ENCODE assay signal across 7 mouse cellular contexts in the genomic region with DNA sequence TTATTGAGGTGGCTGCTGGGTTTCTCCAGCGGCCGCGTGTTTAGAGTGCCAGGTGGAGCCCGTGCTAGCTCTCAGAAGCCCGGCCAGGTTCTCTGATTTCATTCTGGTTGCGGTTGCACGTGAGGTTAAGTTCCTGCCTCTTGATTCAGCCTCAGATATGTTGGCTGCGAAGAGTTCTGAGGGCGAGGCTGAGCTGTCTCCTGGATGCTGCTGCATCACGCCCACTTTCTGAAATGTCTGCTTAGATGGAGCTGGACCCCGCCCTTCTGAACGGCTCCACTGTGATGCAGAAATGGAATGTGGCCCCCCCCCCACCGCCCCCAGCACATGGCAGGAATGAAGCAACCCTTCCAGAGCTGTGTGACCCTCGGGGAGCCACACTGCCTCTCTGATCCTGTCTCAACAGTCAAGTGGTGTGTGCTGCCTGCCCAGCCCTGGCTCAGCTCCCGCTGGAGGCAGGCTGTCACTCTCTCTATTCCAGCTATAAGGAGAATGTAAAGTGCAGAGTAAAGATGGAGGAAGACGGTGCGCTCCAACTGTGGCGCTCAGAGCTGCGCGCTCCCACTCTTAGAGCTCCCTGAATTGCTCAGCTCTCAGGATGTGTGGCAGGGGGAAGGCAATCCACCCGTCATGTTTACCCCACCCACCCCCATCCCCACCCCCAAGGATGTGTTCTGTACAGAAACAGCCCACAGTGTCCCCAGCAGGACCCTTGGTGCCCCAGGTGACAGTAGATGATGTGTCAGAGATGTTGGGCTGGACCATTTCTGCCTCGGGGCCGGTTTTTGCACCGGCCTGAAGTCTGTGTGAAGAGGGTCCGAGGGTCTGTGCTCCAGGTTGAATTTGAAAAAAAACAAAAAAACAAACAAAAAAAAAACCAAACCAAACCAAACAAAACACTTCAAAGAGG. TPM values are rescaled to one million over a fixed set of nuclear protein-coding genes. Genes with fewer than 3 reads are reported as not detected.
DNase-seq lines count a peak whose midpoint lies in the region; ATAC-seq lines count a peak whose summit lies in the region.

No protein-coding gene starts in this region.

- 29% methylated on average over 25 of the region's 25 CpGs for WGBS in lung, embryonic 15.5 days
- WGBS in embryonic facial prominence, embryonic 14.5 days, result 31% methylated on average over 25 of the region's 25 CpGs
- WGBS in midbrain, embryonic 13.5 days, result 43% methylated on average over 25 of the region's 25 CpGs

- H3K27ac ChIP-seq in lung, embryonic 15.5 days, result no peak overlapping the region
- no peak overlapping the region for H3K27ac ChIP-seq in embryonic facial prominence, embryonic 14.5 days (replicated peaks; ENCODE audit: low read depth, low read length)
- peak overlapping the region; percentile 69 for H3K27ac ChIP-seq in midbrain, embryonic 13.5 days

- DNase-seq in lung, adult 18-20 months, result no peak
- DNase-seq in R1 (ENCODE audit: low read depth, low spot score), result peak; percentile 81
- no peak for DNase-seq in embryonic facial prominence, embryonic 14.5 days (ENCODE audit: low spot score)
- no peak for DNase-seq in adrenal gland, postnatal 36 days

- H3K36me3 ChIP-seq in lung, embryonic 15.5 days, result no peaks in the 10 kb centered on the region
- no peaks in the 10 kb centered on the region for H3K36me3 ChIP-seq in embryonic facial prominence, embryonic 14.5 days (ENCODE audit: control insufficient read depth, insufficient read depth, low read length)
- no peaks in the 10 kb centered on the region for H3K36me3 ChIP-seq in midbrain, embryonic 13.5 days

- H3K4me2 ChIP-seq in lung, embryonic 15.5 days, result peak overlapping the region; percentile 35
- peak overlapping the region; percentile 33 for H3K4me2 ChIP-seq in embryonic facial prominence, embryonic 14.5 days (ENCODE audit: low read depth, low read length)
- peak overlapping the region; percentile 36 for H3K4me2 ChIP-seq in midbrain, embryonic 13.5 days (replicated peaks)

- H3K9me3 ChIP-seq in lung, embryonic 15.5 days, result no peaks in the 10 kb centered on the region
- peaks cover 7% of the 10 kb centered on the region for H3K9me3 ChIP-seq in embryonic facial prominence, embryonic 14.5 days (ENCODE audit: control insufficient read depth, low read length)
- H3K9me3 ChIP-seq in midbrain, embryonic 13.5 days, result peaks cover 2% of the 10 kb centered on the region; the same call in 1 of the 2 replicates

- no peak overlapping the region for H3K9ac ChIP-seq in lung, embryonic 15.5 days
- peak overlapping the region; percentile 25; the same call in 1 of the 2 replicates for H3K9ac ChIP-seq in embryonic facial prominence, embryonic 14.5 days (ENCODE audit: low read depth, low read length)
- H3K9ac ChIP-seq in midbrain, embryonic 13.5 days (replicated peaks), result 0 out of 2 replicates have a peak overlapping the region, but pooled peaks have one; percentile 28

- no peaks in the 10 kb centered on the region for H3K27me3 ChIP-seq in lung, embryonic 15.5 days
- H3K27me3 ChIP-seq in embryonic facial prominence, embryonic 14.5 days (replicated peaks; ENCODE audit: control insufficient read depth, insufficient read depth, low read length), result peaks cover 3% of the 10 kb centered on the region; the same call in 1 of the 2 replicates
- H3K27me3 ChIP-seq in midbrain, embryonic 13.5 days, result 0 out of 2 replicates have a peak, but pooled peaks cover 3% of the 10 kb centered on the region

- peak; percentile 41; the same call in 1 of the 2 replicates for ATAC-seq in lung, embryonic 15.5 days (ENCODE audit: borderline replicate concordance, extremely low read depth, low FRiP score, low TSS enrichment)
- peak; percentile 34; the same call in 1 of the 2 replicates for ATAC-seq in embryonic facial prominence, embryonic 14.5 days (ENCODE audit: low read depth)
- ATAC-seq in midbrain, embryonic 13.5 days, result peak; percentile 68
- no peak for ATAC-seq in megakaryocyte progenitor cell, adult 5-6 weeks (replicated peaks; ENCODE audit: poor library complexity)

- peaks cover 10% of the 10 kb centered on the region; the same call in 1 of the 2 replicates for H3K4me1 ChIP-seq in lung, embryonic 15.5 days
- 0 out of 2 replicates have a peak, but pooled peaks cover 4% of the 10 kb centered on the region for H3K4me1 ChIP-seq in embryonic facial prominence, embryonic 14.5 days (ENCODE audit: control insufficient read depth, insufficient read depth, low read length)
- peaks cover 26% of the 10 kb centered on the region for H3K4me1 ChIP-seq in midbrain, embryonic 13.5 days (replicated peaks)

- no peak overlapping the region for H3K4me3 ChIP-seq in lung, embryonic 15.5 days
- H3K4me3 ChIP-seq in embryonic facial prominence, embryonic 14.5 days (ENCODE audit: low read depth, low read length), result no peak overlapping the region
- H3K4me3 ChIP-seq in midbrain, embryonic 13.5 days (replicated peaks), result no peak overlapping the region

RNA-seq across cellular contexts. Expression of a gene that starts 9.6 kb away (rescaled TPM):
- polyA plus RNA-seq in lung, embryonic 15.5 days (2015; fragmentation: Nextera tagmentation; extraction: Ambion mirVana), result 8.5 and 8.8 TPM in 2 replicates
- polyA plus RNA-seq in embryonic facial prominence, embryonic 14.5 days (2014; fragmentation: Nextera tagmentation; extraction: Ambion mirVana), result 10.4 and 12.1 TPM in 2 replicates
- polyA plus RNA-seq in midbrain, embryonic 13.5 days (2015; fragmentation: Nextera tagmentation; extraction: Ambion mirVana), result 2.9 TPM in 2 replicates
- 0.25 and 0.42 TPM in 2 replicates for total RNA-seq in megakaryocyte progenitor cell, adult 5-6 weeks (2015)
- not detected in 2 replicates for total RNA-seq in megakaryocyte progenitor cell, adult 5-6 weeks (2017)
- total RNA-seq in adrenal gland, postnatal 36 days (2021), result 100 to 1,000 TPM; 112 to 175 TPM
